ENCODE assay signal across 13 mouse cellular contexts in genomic region chr8:78021473-78021872, GRCm38 (mm10).
A peak's percentile ranks its signal among the peaks of the same experiment; 100 is the strongest.
DNase-seq lines count a peak whose midpoint lies in the region; ATAC-seq and TF ChIP-seq lines count a peak whose summit lies in the region.
"Had no signal": no experiment of that assay in that cellular context is flagged by ENCODE, and none has a peak within 500 bp of the region (broad histone marks: within the 10 kb centered on the region; RNA-seq: fewer than 3 reads in every experiment).

No protein-coding gene starts in this region.

- H3K27ac ChIP-seq in heart, embryonic 10.5 days = no peak overlapping the region
- no peak overlapping the region for H3K27ac ChIP-seq in liver, adult 2 months (replicated peaks; ENCODE audit: insufficient read depth, low read depth, low read length)
- H3K27ac ChIP-seq in liver, embryonic 12.5 days = no peak overlapping the region
- H3K27ac ChIP-seq in kidney, postnatal 0 days = 0 out of 2 replicates have a peak overlapping the region, but pooled peaks have one; percentile 25
- H3K27ac ChIP-seq: forebrain, embryonic 13.5 days; hindbrain, embryonic 14.5 days had no signal

- no peak for ATAC-seq in liver, embryonic 12.5 days
- ATAC-seq in kidney, postnatal 0 days (replicated peaks; ENCODE audit: low FRiP score, low read depth) = no peak
- ATAC-seq: forebrain, embryonic 13.5 days; intestine, embryonic 16.5 days; liver, postnatal 0 days had no signal

- H3K4me2 ChIP-seq in liver, embryonic 12.5 days = no peak overlapping the region
- H3K4me2 ChIP-seq in kidney, postnatal 0 days (ENCODE audit: low read length) = no peak overlapping the region
- H3K4me2 ChIP-seq: forebrain, embryonic 13.5 days; hindbrain, embryonic 14.5 days; limb, embryonic 13.5 days had no signal

- TF ChIP-seq CTCF in liver, adult 2 months (IDR thresholded peaks at IDR 0.05; ENCODE audit: low read depth, low read length) = no peak
- TF ChIP-seq CTCF in brain, embryonic 14.5 days (IDR thresholded peaks at IDR 0.05; ENCODE audit: borderline replicate concordance, extremely low read depth, insufficient read depth, insufficient read length) = no peak
- no peak for TF ChIP-seq CTCF in kidney, postnatal 0 days (IDR thresholded peaks at IDR 0.05; ENCODE audit: low read depth)

- 45% methylated on average over 2 of the region's 2 CpGs for WGBS in heart, embryonic 10.5 days
- 47% methylated on average over 2 of the region's 2 CpGs for WGBS in liver, adult 2 months
- 26% methylated on average over 2 of the region's 2 CpGs for WGBS in liver, embryonic 12.5 days (ENCODE audit: insufficient replicate concordance)
- 46% methylated on average over 2 of the region's 2 CpGs for WGBS in kidney, postnatal 0 days

- DNase-seq in heart, adult 8-10 months (ENCODE audit: low spot score) = peak; percentile 36
- no peak for DNase-seq in heart, embryonic 10.5 days (ENCODE audit: low spot score)
- DNase-seq in liver, adult 2 months (ENCODE audit: extremely low read depth, low read depth, low spot score) = peak; percentile 47
- DNase-seq in brain, embryonic 14.5 days (ENCODE audit: low read depth) = peak; percentile 29
- DNase-seq in kidney, postnatal 0 days (ENCODE audit: low spot score) = peak; percentile 71
- DNase-seq in cerebellum, adult 9-10 months = no peak
- DNase-seq: cerebellum, adult 2 months; liver, postnatal 0 days had no signal

- H3K27me3 ChIP-seq in heart, embryonic 10.5 days (ENCODE audit: insufficient read depth, poor library complexity, severe bottlenecking) = no peaks in the 10 kb centered on the region
- no peaks in the 10 kb centered on the region for H3K27me3 ChIP-seq in liver, adult 2 months (ENCODE audit: control insufficient read depth, insufficient read depth, low read length)
- H3K27me3 ChIP-seq in liver, embryonic 12.5 days (replicated peaks) = no peaks in the 10 kb centered on the region
- H3K27me3 ChIP-seq in kidney, postnatal 0 days (ENCODE audit: insufficient read depth, low read length) = no peaks in the 10 kb centered on the region
- H3K27me3 ChIP-seq: forebrain, embryonic 13.5 days; limb, embryonic 13.5 days had no signal

- H3K79me2 ChIP-seq in liver, adult 2 months (ENCODE audit: control insufficient read depth, insufficient read depth, low read length) = no peaks in the 10 kb centered on the region

- no peak overlapping the region for H3K4me3 ChIP-seq in heart, embryonic 10.5 days
- no peak overlapping the region for H3K4me3 ChIP-seq in liver, adult 2 months (ENCODE audit: insufficient read depth, low read depth, low read length)
- H3K4me3 ChIP-seq in liver, embryonic 12.5 days = no peak overlapping the region
- H3K4me3 ChIP-seq in kidney, postnatal 0 days (replicated peaks; ENCODE audit: low read depth, low read length) = no peak overlapping the region
- H3K4me3 ChIP-seq: forebrain, embryonic 13.5 days; limb, embryonic 13.5 days had no signal

- H3K9me3 ChIP-seq in heart, embryonic 10.5 days = no peaks in the 10 kb centered on the region
- H3K9me3 ChIP-seq in liver, embryonic 12.5 days (replicated peaks) = no peaks in the 10 kb centered on the region
- no peaks in the 10 kb centered on the region for H3K9me3 ChIP-seq in kidney, postnatal 0 days (replicated peaks; ENCODE audit: low read length)
- H3K9me3 ChIP-seq: forebrain, embryonic 13.5 days; limb, embryonic 13.5 days had no signal

- H3K9ac ChIP-seq in liver, adult 2 months (ENCODE audit: low read depth, low read length) = no peak overlapping the region
- H3K9ac ChIP-seq in liver, embryonic 12.5 days = no peak overlapping the region
- H3K9ac ChIP-seq in kidney, postnatal 0 days (ENCODE audit: low read depth, low read length) = no peak overlapping the region
- H3K9ac ChIP-seq: forebrain, embryonic 13.5 days; hindbrain, embryonic 14.5 days; limb, embryonic 13.5 days; liver, postnatal 0 days had no signal

- no peak for TF ChIP-seq POLR2A in liver, adult 2 months (IDR thresholded peaks at IDR 0.05; ENCODE audit: extremely low read depth, insufficient read depth, low read length)
- no peak for TF ChIP-seq POLR2A in brain, embryonic 14.5 days (IDR thresholded peaks at IDR 0.05; ENCODE audit: borderline replicate concordance, extremely low read depth, insufficient read depth, insufficient read length, poor library complexity, severe bottlenecking)

- no peaks in the 10 kb centered on the region for H3K36me3 ChIP-seq in heart, embryonic 10.5 days
- H3K36me3 ChIP-seq in liver, adult 2 months (ENCODE audit: control insufficient read depth, insufficient read depth, low read length) = no peaks in the 10 kb centered on the region
- no peaks in the 10 kb centered on the region for H3K36me3 ChIP-seq in liver, embryonic 12.5 days
- no peaks in the 10 kb centered on the region for H3K36me3 ChIP-seq in kidney, postnatal 0 days (ENCODE audit: insufficient read depth, low read length)
- H3K36me3 ChIP-seq: limb, embryonic 13.5 days had no signal

- peaks cover 12% of the 10 kb centered on the region; the same call in 1 of the 2 replicates for H3K4me1 ChIP-seq in heart, embryonic 10.5 days
- H3K4me1 ChIP-seq in liver, adult 2 months (ENCODE audit: control insufficient read depth, insufficient read depth, low read length) = no peaks in the 10 kb centered on the region
- no peaks in the 10 kb centered on the region for H3K4me1 ChIP-seq in liver, embryonic 12.5 days
- H3K4me1 ChIP-seq in kidney, postnatal 0 days (replicated peaks; ENCODE audit: insufficient read depth, low read length) = peaks cover 9% of the 10 kb centered on the region; the same call in 1 of the 2 replicates

Comparison
In these comparisons a context has a peak if more than half of its experiments do, and no peak if none do; other contexts are left out.
1. DNase-seq: peak in heart, adult 8-10 months (single experiment), liver, adult 2 months (single experiment), brain, embryonic 14.5 days (single experiment) and kidney, postnatal 0 days (single experiment); none in heart, embryonic 10.5 days (single experiment) and cerebellum, adult 9-10 months (single experiment).